Mouse (Mus musculus) megakaryocyte progenitor cell, adult 5-6 weeks (primary cell): ENCODE results near the gene Naa30. TPM values are rescaled to one million over a fixed set of nuclear protein-coding genes. Genes with fewer than 3 reads are reported as not detected.

Experiments used
- ATAC-seq: replicated peaks from 2 replicates; pipeline ENCODE4 v1.8.0; 2016; ENCODE audit warnings: mild to moderate bottlenecking, moderate TSS enrichment, inconsistent platforms; ENCODE audit not compliant: poor library complexity
- total RNA-seq, 2 experiments: library from RNA; stranded (forward) in 1 of 2; stranded (reverse) in 1 of 2; fragments of 157-497, 149-512 nt in 1 of 2; fragments of 200-1000 nt in 1 of 2; gene quantifications; 2 replicates each; pipeline versions ENCODE4 v1.2.3 to v1.2.4; 2015 to 2017

Gene Naa30
- total RNA-seq, 2 experiments from 2014 or later = 21.8 to 26.8 TPM

- ATAC-seq = no peak
Observed at GRCm38 (mm10) chr14:49221771-49222170, 49.7 kb downstream of the Naa30 start.

GRCm38 (mm10) chr14:49226471-49226870 lies 54.4 kb downstream of the Naa30 start:
- no peak for ATAC-seq

GRCm38 (mm10) chr14:49226986-49227385 lies 55.0 kb downstream of the Naa30 start:
- no peak for ATAC-seq

- ATAC-seq = no peak
Observed at GRCm38 (mm10) chr14:49231845-49232244, 59.8 kb downstream of the Naa30 start.

DNA sequence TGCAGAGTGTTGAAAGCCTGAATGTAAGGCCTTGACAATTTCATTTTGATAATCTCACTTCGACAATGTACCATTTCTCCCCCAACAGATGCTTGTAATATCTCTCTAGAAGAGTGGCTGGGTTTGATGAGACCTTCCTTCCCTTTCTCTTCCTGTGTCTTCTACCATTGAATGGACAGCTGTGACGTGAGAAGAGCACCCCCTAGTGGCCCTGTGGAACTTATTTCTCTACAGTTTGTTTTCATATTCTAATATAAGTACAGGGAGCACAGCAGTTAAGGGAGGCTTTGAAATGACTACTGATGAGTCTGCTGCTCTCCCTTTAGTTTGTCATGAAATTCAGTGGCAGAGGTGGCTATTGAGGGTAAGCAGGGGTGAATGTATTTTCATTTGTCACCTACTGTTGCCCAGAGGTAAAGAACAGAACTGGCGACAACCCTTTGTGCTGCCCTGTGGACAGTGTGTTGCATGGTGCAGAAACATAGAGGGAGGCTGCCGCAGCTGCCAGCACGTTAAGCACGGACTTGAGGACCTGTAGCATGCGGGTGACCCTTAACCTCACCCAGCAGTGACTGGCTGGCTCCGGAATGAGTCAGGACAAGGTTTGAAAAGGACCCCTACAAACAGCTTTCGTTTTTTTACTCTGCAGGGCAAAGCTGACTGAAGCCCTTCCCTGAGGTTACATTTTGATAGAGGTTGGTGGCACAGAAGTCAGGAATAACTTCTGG lies 62.9 kb downstream of the Naa30 start:
- ATAC-seq = peak; percentile 91

- peak; percentile 70 for ATAC-seq
Observed at GRCm38 (mm10) chr14:49238206-49238605, 66.2 kb downstream of the Naa30 start.

Other genes starting within 250 kb of the Naa30 start
- 39.0 and 44.3 TPM in 2 replicates for gene Ap5m1, start 106.1 kb upstream of the Naa30 start, total RNA-seq (2015)
- gene Ap5m1, start 106.1 kb upstream of the Naa30 start, total RNA-seq (2017) = 17.9 and 26.7 TPM in 2 replicates
- gene Exoc5, start 105.6 kb upstream of the Naa30 start, total RNA-seq (2015) = 45.9 and 47.8 TPM in 2 replicates
- 82.7 and 89.1 TPM in 2 replicates for gene Exoc5, start 105.6 kb upstream of the Naa30 start, total RNA-seq (2017)
- gene ccdc198, start 73.2 kb downstream of the Naa30 start, total RNA-seq (2015) = not detected in 2 replicates
- not detected in 2 replicates for gene ccdc198, start 73.2 kb downstream of the Naa30 start, total RNA-seq (2017)